Mouse (Mus musculus) liver, postnatal 0 days (tissue): ENCODE results near the gene Acss2.

ENCODE experiments used
- CTCF ChIP-seq: sonication (generic); IDR thresholded peaks from 2 replicates; pipeline ENCODE4 v1.5.1; 2016; ENCODE audit warnings: antibody characterized with exemption, low read depth
- EP300 ChIP-seq: IDR thresholded peaks from 2 replicates; pipeline ENCODE4 v1.6.1; 2016; ENCODE audit warnings: antibody characterized with exemption, low read depth, mild to moderate bottlenecking

DNA sequence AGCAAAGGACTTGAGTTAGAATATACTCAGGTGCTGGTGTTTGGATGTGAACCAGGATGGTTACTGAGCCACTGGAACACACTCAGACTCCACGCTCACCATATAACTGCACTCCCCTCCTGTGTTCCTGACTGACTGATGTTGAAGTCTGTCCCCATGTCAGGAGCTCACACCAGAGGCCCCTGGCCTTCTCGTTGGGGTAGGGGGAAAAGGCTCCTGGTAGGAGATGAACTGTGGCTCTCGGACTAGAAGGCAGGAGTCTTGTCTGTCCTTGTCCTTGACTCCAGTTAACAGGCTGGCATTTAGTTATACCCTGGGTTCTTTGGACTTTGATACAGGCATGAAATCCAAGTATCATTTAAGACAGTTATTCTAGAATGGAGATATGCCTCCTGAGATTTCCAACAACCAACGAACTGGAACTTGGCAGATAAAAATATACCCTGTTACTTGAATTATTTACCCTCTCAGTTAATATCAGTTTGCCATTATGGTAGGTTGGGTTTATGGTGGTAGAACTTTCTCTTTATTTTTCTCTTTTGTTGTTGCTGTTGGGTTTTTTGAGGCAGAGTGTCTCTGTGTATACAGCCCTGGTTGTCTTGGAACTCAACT, 64.7 kb downstream of the Acss2 start:
- TF ChIP-seq CTCF (no peak), EP300 (no peak)
